Mouse (Mus musculus): ENCODE data around the gene Tgfb3.

DNA sequence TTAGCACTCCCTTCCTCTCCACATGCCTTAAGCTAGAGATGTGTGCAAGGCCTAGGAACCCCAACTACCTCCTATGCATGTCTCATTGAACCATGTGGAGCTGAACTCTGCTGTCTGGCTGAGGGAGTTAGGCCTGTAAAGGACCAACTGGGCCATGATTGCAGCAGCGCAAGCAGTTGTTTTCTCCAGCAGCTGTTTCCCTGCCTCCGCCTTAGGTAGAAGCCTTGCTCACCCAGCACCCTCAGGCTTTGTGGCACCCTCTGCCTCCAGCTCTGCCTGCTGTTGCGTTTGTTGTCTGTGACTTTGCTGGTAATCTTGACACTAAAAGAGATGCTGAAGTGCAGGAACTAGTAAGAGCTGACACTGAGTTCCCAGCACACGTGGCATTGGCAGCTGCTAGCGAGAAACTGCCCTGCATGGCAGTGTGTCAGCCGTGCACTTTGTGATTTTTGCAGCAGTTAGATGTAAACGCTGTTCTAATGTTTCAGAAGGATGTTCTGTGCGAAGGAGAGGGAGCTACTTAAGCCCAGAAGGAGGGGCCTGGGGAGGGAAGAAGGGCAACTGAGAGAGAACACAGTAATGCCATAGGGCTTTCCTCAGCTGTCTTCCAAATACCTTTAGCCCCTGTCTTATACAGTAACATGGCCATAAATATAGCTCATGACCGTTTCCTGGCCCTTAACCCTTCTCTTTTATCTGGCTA is 56.4 kb downstream of the Tgfb3 start:
- TF ChIP-seq CTCF (IDR thresholded peaks at IDR 0.05; ENCODE audit: extremely low read depth, insufficient read length, insufficient replicate concordance, low read depth, low read length) (no peak), POLR2A (IDR thresholded peaks at IDR 0.05; ENCODE audit: low read depth, low read length) (no peak)

All from small intestine, adult 2 months (tissue).